Mouse (Mus musculus) embryo, embryonic 10 days (tissue): Measurements from ENCODE around the gene Chga.
A peak's percentile ranks its signal among the peaks of the same experiment; 100 is the strongest.

ENCODE experiments used
- DNase-seq: peaks from one replicate; pipeline ENCODE4 v3.0.0-alpha.2; 2015; ENCODE audit warnings: low spot score

The Chga gene

GRCm38 (mm10) chr12:102557372-102557771 is 2.6 kb downstream of the Chga start:
- DNase-seq, result no peak

GRCm38 (mm10) chr12:102565086-102565485 is 10.3 kb downstream of the Chga start:
- no peak for DNase-seq

DNA sequence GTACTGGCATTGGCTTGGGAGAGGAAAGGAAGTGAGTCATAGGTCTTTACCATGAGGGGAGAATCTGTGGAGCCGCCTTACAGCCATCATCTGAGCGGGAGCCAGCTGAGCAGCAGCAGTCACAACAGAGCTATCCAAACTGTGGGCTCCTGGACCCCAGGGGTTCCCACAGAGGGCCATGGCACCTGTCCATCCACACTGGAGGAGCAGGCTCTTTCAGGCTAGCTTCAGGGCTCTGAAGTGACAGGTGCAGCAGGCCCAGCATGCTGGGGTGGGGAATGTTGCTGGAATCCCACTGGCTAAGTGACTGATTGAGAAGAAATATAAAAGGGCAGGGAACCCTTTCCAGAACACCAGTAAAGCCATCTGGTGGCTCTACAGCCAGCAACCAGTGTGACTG is 12.2 kb downstream of the Chga start:
- no peak for DNase-seq

DNA sequence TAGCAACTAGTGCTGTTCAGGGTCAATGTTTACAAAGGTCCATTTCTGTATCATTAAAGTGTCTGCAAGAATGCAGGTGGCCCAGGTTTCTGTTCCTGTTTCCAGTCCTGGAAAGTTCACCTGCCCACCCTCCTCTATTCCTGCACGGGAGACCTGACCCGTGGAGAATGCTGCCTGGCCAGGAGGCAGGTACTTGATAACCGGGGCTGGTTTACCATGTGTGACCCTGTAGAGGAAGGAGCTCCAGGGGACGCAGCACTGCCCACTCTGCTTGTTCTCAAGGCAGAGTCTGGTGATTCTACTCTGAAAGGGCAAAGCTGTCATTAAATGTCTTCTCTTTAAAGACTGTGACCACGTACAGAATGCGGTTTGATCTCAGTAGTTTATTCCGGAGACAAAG is 13.4 kb downstream of the Chga start:
- DNase-seq, result no peak

GRCm38 (mm10) chr12:102570111-102570510 is 15.3 kb downstream of the Chga start:
- DNase-seq, result no peak

DNA sequence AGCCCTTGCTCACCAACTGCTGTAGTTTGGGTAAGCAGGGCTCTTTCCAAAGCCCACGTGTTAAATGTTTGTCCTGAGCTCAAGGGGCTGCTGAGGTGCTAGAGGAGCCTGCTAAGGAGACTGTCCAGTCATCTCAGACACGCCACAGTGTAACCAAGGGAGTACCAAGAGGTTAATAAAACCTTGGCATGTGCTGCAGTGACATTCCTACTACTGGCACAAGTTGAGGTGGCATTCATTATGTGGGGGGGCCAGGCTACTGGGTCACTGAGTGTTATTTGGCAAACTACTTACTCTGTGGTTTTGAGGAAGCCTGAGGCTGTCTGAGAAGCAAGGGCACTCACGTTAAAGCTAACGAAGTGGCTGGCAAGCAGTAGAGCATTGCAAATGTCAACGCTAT is 16.0 kb downstream of the Chga start:
- DNase-seq, result no peak

DNA sequence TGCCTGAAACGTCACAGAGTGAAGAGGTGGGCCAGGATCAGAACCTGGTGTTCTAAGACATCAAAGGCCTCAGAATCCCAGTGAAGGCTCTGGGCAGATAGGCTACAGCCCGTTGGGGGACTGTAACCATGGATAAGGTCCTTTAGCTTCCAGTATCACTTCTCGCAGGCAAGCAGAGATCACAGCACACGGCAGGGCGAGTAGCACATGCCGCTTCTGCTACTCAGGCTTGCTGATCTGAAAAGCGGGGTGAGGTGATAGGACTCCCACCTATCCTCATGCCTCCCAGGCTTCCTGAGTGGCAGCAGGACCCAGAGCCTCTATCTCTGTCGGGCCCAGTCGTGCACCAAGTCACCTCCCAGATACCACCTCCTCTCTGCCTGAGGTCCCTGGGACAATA is 16.9 kb downstream of the Chga start:
- DNase-seq, result no peak

DNA sequence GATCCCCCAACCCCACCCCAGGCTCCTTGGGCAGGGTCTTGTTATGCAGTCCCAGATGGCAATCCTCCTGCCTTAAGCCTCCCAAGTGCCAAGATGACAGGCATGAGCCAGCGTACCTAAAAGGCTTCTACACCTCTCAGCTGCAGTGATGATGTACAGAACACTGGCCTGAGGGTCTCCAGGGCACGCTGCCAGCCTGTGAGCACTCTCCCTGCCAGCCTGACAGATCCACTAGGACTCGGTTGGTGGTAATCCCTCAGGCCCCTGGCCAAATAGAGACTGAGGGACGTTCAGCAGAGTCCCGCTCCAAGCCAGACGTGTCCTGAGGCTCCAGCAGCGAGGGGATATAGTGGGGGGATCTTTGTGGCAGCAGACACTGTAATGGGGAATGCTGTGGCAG is 18.3 kb downstream of the Chga start:
- DNase-seq, result no peak

GRCm38 (mm10) chr12:102575541-102576329 is 21.0 kb downstream of the Chga start:
- DNase-seq, result no peak

- no peak for DNase-seq
Measured at GRCm38 (mm10) chr12:102576659-102577398, 22.1 kb downstream of the Chga start.

GRCm38 (mm10) chr12:102579041-102579440 is 24.3 kb downstream of the Chga start:
- peak; percentile 74 for DNase-seq

- DNase-seq, result no peak
Measured at GRCm38 (mm10) chr12:102581579-102582196, 26.9 kb downstream of the Chga start.

DNA sequence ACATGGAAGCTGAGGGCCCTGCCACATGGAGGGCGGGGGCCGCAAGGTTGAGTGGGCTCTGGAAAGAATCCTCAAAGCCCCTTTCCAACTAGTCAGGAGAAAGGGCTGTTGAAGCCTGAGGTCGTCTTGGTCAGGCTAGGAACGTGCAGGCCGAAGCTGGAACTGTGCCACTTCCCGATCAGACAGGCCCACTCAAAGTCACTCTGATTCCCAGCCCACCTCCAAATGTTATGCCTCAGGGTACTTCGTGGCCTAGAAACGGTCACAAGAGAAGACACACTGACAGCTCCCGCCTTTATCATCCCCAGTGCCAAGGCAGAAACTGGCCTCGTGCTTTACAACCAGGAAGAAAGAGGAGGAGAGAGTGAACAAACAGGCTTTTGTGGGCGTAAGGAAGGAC is 27.7 kb downstream of the Chga start:
- DNase-seq, result no peak

DNA sequence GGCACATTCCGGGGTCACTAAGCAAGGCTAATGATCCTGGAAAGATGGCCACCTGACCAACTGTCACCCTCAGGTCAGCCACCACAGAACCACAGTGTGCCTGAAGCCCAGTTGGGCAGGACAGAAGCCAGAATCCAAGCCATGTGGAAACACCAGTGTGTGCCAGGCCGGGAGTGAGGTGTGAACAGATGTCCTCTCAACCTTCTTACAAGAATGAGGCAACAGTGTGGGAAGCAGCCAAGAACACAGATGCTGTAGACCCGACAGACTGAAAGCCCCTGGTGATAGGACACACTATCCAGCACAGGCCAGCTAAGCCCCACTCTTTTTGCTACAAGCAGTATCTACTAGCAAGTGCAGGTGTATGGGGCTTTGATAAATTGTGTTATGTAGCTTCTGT is 30.6 kb downstream of the Chga start:
- no peak for DNase-seq

DNA sequence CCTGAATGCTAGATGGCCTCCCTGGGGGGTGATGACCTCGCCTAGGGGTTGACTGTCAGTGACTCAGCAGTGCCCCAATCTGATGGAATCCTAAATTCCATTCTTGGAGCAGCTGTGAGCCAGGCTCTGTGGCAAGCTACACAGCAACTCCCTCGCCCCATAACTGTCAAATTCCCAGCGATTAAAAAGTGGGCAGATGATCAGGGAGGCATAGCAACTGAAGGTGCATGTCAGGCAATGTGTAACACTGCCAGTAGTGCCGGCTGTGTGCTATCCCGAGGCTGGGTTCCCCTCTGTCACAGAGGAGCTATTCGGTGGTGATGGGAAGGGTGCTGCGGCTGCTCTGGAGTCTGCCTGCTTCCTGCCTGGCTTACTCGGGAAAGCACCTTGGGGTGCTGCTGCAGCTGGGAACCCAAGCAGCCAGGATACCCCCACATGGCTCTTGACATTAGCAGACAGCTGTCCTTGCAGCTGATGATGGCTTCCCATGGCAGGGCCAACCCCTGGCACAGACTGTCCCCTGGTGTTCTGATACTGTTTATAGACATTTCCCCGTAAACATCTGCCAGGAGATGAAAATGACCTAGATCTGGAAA is 31.6 kb downstream of the Chga start:
- DNase-seq, result no peak

GRCm38 (mm10) chr12:102587106-102587505 is 32.3 kb downstream of the Chga start:
- no peak for DNase-seq

- DNase-seq, result no peak
Measured at GRCm38 (mm10) chr12:102590711-102591360, 36.1 kb downstream of the Chga start.

GRCm38 (mm10) chr12:102593699-102594098 is 38.9 kb downstream of the Chga start:
- no peak for DNase-seq

- DNase-seq, result peak; percentile 14
Measured at GRCm38 (mm10) chr12:102594627-102595026, 39.9 kb downstream of the Chga start.

DNA sequence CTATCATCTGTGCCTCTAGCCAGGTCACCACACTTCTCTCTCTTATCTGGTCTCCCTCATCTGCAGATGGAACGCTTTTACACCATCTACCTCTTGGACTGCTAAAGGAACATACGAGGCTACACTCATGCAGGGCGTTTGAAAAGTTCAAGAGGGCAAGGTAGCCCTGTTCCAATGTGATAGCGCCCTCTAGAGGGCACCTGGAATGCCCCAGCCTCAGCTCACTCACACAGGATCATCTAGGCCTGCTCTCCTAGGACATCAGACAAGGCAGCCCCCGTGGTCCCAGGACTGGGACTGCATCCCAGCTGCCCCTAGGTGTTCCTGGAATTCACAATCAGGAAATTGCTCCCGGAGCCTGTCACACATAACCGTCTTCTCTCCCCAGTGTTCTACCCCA is 41.6 kb downstream of the Chga start:
- DNase-seq, result no peak

GRCm38 (mm10) chr12:102597466-102597865 is 42.7 kb downstream of the Chga start:
- no peak for DNase-seq

GRCm38 (mm10) chr12:102598535-102598934 is 43.8 kb downstream of the Chga start:
- no peak for DNase-seq
